Mouse (Mus musculus) ES-Bruce4 (cell line): ENCODE results near the gene Exd2.
A peak's percentile ranks its signal among the peaks of the same experiment; 100 is the strongest.

Experiments
- CTCF ChIP-seq: IDR thresholded peaks from one replicate; pipeline ENCODE4 v1.8.1; 2011; ENCODE audit warnings: low read depth, low read length
- EP300 ChIP-seq: IDR thresholded peaks from 2 replicates; pipeline ENCODE4 v1.6.1; 2011; ENCODE audit warnings: low read depth, low read length; ENCODE audit not compliant: insufficient read depth
- POLR2A ChIP-seq: IDR thresholded peaks from one replicate; pipeline ENCODE4 v1.8.1; 2011; ENCODE audit warnings: low read length; ENCODE audit not compliant: insufficient read depth

DNA sequence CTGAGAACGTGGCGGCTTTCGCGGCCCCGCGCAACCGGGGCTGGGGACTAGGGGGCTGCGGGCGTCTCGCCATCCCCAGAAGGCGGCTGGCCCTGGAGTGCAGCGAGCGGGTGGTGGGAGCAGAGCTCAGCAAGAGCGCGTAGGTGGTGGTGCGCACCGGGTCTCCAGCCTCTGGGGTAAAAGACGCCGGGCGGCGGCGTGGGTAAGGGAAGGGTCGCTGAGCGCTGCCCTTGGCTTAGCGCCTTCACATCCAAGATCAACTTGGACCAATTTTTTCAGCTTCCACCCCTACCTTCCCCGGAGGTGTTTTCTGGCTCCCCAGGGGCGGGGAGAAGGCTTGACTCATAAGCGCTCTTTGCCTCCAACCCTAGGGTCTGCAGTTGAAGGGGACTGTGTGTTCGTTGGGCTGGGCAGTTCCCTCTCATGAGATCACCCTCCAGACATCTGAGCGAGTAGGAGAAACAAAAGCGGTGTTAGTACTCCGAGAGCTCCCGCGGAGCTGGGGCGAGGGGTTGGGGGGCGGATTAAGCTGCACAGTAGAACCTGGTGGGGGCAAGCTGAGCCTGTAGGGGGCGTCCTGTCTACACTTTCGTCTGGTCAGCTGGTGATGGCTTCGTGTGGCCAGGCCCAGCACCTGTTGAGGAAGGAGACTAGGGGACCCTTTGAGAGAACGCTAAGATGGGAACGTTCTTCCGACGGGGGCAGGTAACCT lies 56.9 kb downstream of the Exd2 start:
- no peak for TF ChIP-seq POLR2A
- TF ChIP-seq CTCF = peak; percentile 69
- no peak for TF ChIP-seq EP300
